Comparison of ENCODE assay signal across 17 mouse cellular contexts in genomic region chr4:47149963-47150362, GRCm38 (mm10). TPM values are rescaled to one million over a fixed set of nuclear protein-coding genes. Genes with fewer than 3 reads are reported as not detected.
A peak's percentile ranks its signal among the peaks of the same experiment; 100 is the strongest.
DNase-seq lines count a peak whose midpoint lies in the region; ATAC-seq and TF ChIP-seq lines count a peak whose summit lies in the region.
"Had no signal": no experiment of that assay in that cellular context is flagged by ENCODE, and none has a peak within 500 bp of the region (broad histone marks: within the 10 kb centered on the region; RNA-seq: fewer than 3 reads in every experiment).

No protein-coding gene starts in this region.

- H3K27me3 ChIP-seq in kidney, embryonic 16.5 days (ENCODE audit: insufficient read depth, low read length): no peaks in the 10 kb centered on the region
- H3K27me3 ChIP-seq in testis, adult 2 months (ENCODE audit: control insufficient read depth, insufficient read depth, low read length): no peaks in the 10 kb centered on the region
- no peaks in the 10 kb centered on the region for H3K27me3 ChIP-seq in midbrain, embryonic 15.5 days (replicated peaks)
- H3K27me3 ChIP-seq: limb, embryonic 15.5 days; stomach, embryonic 15.5 days had no signal

- WGBS in kidney, embryonic 16.5 days: 17% methylated on average over 3 of the region's 3 CpGs
- 29% methylated on average over 3 of the region's 3 CpGs for WGBS in midbrain, embryonic 15.5 days

- no peak overlapping the region for H3K27ac ChIP-seq in kidney, embryonic 16.5 days (ENCODE audit: low read length)
- H3K27ac ChIP-seq in testis, adult 2 months (ENCODE audit: control insufficient read depth, insufficient read depth, low read depth, low read length): peak overlapping the region; percentile 42; the same call in 1 of the 2 replicates
- no peak overlapping the region for H3K27ac ChIP-seq in midbrain, embryonic 15.5 days
- H3K27ac ChIP-seq: forebrain, embryonic 10.5 days; limb, embryonic 15.5 days; stomach, embryonic 15.5 days had no signal

- H3K9ac ChIP-seq in kidney, embryonic 16.5 days (replicated peaks; ENCODE audit: low read length): no peak overlapping the region
- no peak overlapping the region for H3K9ac ChIP-seq in midbrain, embryonic 15.5 days
- H3K9ac ChIP-seq: limb, embryonic 15.5 days; stomach, embryonic 15.5 days had no signal

- H3K9me3 ChIP-seq in kidney, embryonic 16.5 days (ENCODE audit: low read length): 0 out of 2 replicates have a peak, but pooled peaks cover 3% of the 10 kb centered on the region
- H3K9me3 ChIP-seq in midbrain, embryonic 15.5 days: no peaks in the 10 kb centered on the region
- H3K9me3 ChIP-seq: forebrain, embryonic 10.5 days; limb, embryonic 15.5 days; stomach, embryonic 15.5 days had no signal

- ATAC-seq in kidney, embryonic 16.5 days (ENCODE audit: low FRiP score, low TSS enrichment): no peak
- ATAC-seq in erythroblast, adult 5-6 weeks (replicated peaks; ENCODE audit: low FRiP score, poor library complexity, severe bottlenecking): no peak
- no peak for ATAC-seq in midbrain, embryonic 15.5 days (replicated peaks)
- no peak for ATAC-seq in megakaryocyte progenitor cell, adult 5-6 weeks (replicated peaks; ENCODE audit: poor library complexity)
- ATAC-seq: midbrain, embryonic 16.5 days had no signal

- TF ChIP-seq POLR2A in testis, adult 2 months (IDR thresholded peaks at IDR 0.05; ENCODE audit: control insufficient read depth, low read depth, low read length): no peak

- TF ChIP-seq CTCF in testis, adult 2 months (IDR thresholded peaks at IDR 0.05; ENCODE audit: control insufficient read depth, insufficient read depth, insufficient replicate concordance, low read depth, low read length): no peak

- peak; percentile 27 for DNase-seq in kidney, adult 11 months
- no peak for DNase-seq in testis, postnatal 10 days (ENCODE audit: low spot score)
- peak; percentile 38 for DNase-seq in heart, postnatal 25 days (ENCODE audit: low spot score)
- DNase-seq: adrenal gland, postnatal 36 days; cerebellum, adult 9-10 months; gastrocnemius, postnatal 10 days; retina, postnatal 1 day; thymus, postnatal 14 days had no signal

- H3K36me3 ChIP-seq in kidney, embryonic 16.5 days (ENCODE audit: insufficient read depth, low read length): no peaks in the 10 kb centered on the region
- no peaks in the 10 kb centered on the region for H3K36me3 ChIP-seq in testis, adult 2 months (ENCODE audit: control insufficient read depth, insufficient read depth, low read length)
- no peaks in the 10 kb centered on the region for H3K36me3 ChIP-seq in midbrain, embryonic 15.5 days (replicated peaks)
- H3K36me3 ChIP-seq: forebrain, embryonic 10.5 days; limb, embryonic 15.5 days; stomach, embryonic 15.5 days had no signal

- intact Hi-C loops in heart, postnatal 25 days (cut with DNase I): loop anchor here (2.0 to 5.0 kb wide), 3 partner anchors 13 to 102 kb away; no protein-coding TSS in a partner anchor

- H3K4me3 ChIP-seq in kidney, embryonic 16.5 days (ENCODE audit: low read length): no peak overlapping the region
- no peak overlapping the region for H3K4me3 ChIP-seq in testis, adult 2 months (ENCODE audit: control insufficient read depth, low read depth, low read length)
- no peak overlapping the region for H3K4me3 ChIP-seq in midbrain, embryonic 15.5 days
- H3K4me3 ChIP-seq: forebrain, embryonic 10.5 days; limb, embryonic 15.5 days; stomach, embryonic 15.5 days had no signal

- peaks cover 24% of the 10 kb centered on the region for H3K4me1 ChIP-seq in kidney, embryonic 16.5 days (ENCODE audit: insufficient read depth, low read length)
- H3K4me1 ChIP-seq in testis, adult 2 months (ENCODE audit: control insufficient read depth, insufficient read depth, low read length): peaks cover 4% of the 10 kb centered on the region
- no peaks in the 10 kb centered on the region for H3K4me1 ChIP-seq in midbrain, embryonic 15.5 days

- no peak overlapping the region for H3K4me2 ChIP-seq in kidney, embryonic 16.5 days (replicated peaks; ENCODE audit: low read depth, low read length)
- no peak overlapping the region for H3K4me2 ChIP-seq in midbrain, embryonic 15.5 days
- H3K4me2 ChIP-seq: limb, embryonic 15.5 days; stomach, embryonic 15.5 days had no signal

RNA-seq across cellular contexts. Expression of gene Col15a1, which starts 58.0 kb away (rescaled TPM):
- polyA plus RNA-seq in kidney, embryonic 16.5 days (2015; fragmentation: Nextera tagmentation; extraction: Ambion mirVana): 26.5 and 29.1 TPM in 2 replicates
- polyA plus RNA-seq in testis, adult 2 months (2012; rRNA removed): 30.0 and 34.7 TPM in 2 replicates
- 100 to 1,000 TPM; 132 to 168 TPM for total RNA-seq in heart, postnatal 25 days (2021)
- total RNA-seq in erythroblast, adult 5-6 weeks (2015; ENCODE audit: low replicate concordance): 1.9 TPM in 1 of 2 replicates, not detected in the other
- total RNA-seq in erythroblast, adult 5-6 weeks (2017; ENCODE audit: low replicate concordance): not detected in 2 replicates
- 3.8 and 4.5 TPM in 2 replicates for polyA plus RNA-seq in midbrain, embryonic 15.5 days (2015; fragmentation: Nextera tagmentation; extraction: Ambion mirVana)
- not detected in 2 replicates for total RNA-seq in megakaryocyte progenitor cell, adult 5-6 weeks (2015)
- 0.17 TPM in 2 replicates for total RNA-seq in megakaryocyte progenitor cell, adult 5-6 weeks (2017)

RNA-seq across cellular contexts. Expression of gene Galnt12, which starts 58.3 kb away (rescaled TPM):
- polyA plus RNA-seq in kidney, embryonic 16.5 days (2015; fragmentation: Nextera tagmentation; extraction: Ambion mirVana): 10.1 and 10.7 TPM in 2 replicates
- 2.0 and 2.4 TPM in 2 replicates for polyA plus RNA-seq in testis, adult 2 months (2012; rRNA removed)
- total RNA-seq in heart, postnatal 25 days (2021): under 1 TPM; 0.18 to 0.39 TPM
- total RNA-seq in erythroblast, adult 5-6 weeks (2015; ENCODE audit: low replicate concordance): not detected in 2 replicates
- not detected in 2 replicates for total RNA-seq in erythroblast, adult 5-6 weeks (2017; ENCODE audit: low replicate concordance)
- polyA plus RNA-seq in midbrain, embryonic 15.5 days (2015; fragmentation: Nextera tagmentation; extraction: Ambion mirVana): 1.8 and 2.9 TPM in 2 replicates
- 0.64 and 1.0 TPM in 2 replicates for total RNA-seq in megakaryocyte progenitor cell, adult 5-6 weeks (2015)
- 1.7 and 1.9 TPM in 2 replicates for total RNA-seq in megakaryocyte progenitor cell, adult 5-6 weeks (2017)

Comparison
In these comparisons a context has a peak if more than half of its experiments do, and no peak if none do; other contexts are left out.
1. RNA of gene Col15a1, which starts 58.0 kb away (total RNA-seq): 132 to 168 TPM in heart, postnatal 25 days; 0.17 TPM in megakaryocyte progenitor cell, adult 5-6 weeks and 1.9 TPM in erythroblast, adult 5-6 weeks; every median in the first group is over 10 times any median in the second.